Mouse (Mus musculus): ENCODE measurements at regions not wholly inside any gene's neighbourhood (a gene's known extent, or its start where the extent isn't known, plus 50 kb on each side); places are given as distances from the start of the nearest gene placed in this dataset.
"Not testable (repeated sequence)": the region's sequence is repeated elsewhere in the genome, so short reads cannot be mapped to it uniquely, and the experiment has no call there.

DNA sequence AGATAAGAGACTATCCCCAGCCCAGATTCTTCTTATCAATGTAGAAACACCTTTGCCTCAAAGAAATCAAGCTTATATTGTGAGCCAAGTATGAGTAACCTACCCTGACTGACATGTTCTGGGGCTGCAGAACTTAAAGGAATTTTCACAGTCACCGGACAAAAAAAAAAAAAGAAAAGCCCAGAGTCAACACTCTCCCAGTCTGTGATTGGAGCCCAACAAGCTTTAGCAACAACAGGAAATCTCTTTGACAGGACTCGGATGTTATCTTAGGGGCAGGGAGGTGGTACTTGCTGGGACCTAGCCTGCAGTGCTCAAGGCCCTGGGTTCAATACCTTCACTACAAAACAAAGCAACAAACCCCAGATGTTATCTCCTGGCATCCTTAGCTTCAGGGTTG, 114.2 kb downstream of the Nectin1 start:
- no peaks in the 10 kb centered on the region for H3K4me1 ChIP-seq (ENCODE audit: insufficient read depth, low read depth, low read length)
- DNase-seq (ENCODE audit: low spot score) (no peak), ATAC-seq (ENCODE audit: extremely low read depth, insufficient number of reproducible peaks, low FRiP score, poor library complexity, severe bottlenecking) (no peak)
- TF ChIP-seq GATA2 (IDR thresholded peaks at IDR 0.05; ENCODE audit: borderline replicate concordance, low read depth, low read length) (no peak), GATA1 (IDR thresholded peaks at IDR 0.05; ENCODE audit: borderline replicate concordance, low read length) (no peak)
- H3K27me3 ChIP-seq (ENCODE audit: insufficient read depth, low read length), result no peaks in the 10 kb centered on the region; the same call in 1 of the 2 replicates
- no peaks in the 10 kb centered on the region for H3K36me3 ChIP-seq (replicated peaks)
- H3K9me3 ChIP-seq (replicated peaks), result peaks cover 10% of the 10 kb centered on the region; the same call in 1 of the 2 replicates
- H3K4me3 ChIP-seq (ENCODE audit: low read depth, low read length), result no peak overlapping the region

DNA sequence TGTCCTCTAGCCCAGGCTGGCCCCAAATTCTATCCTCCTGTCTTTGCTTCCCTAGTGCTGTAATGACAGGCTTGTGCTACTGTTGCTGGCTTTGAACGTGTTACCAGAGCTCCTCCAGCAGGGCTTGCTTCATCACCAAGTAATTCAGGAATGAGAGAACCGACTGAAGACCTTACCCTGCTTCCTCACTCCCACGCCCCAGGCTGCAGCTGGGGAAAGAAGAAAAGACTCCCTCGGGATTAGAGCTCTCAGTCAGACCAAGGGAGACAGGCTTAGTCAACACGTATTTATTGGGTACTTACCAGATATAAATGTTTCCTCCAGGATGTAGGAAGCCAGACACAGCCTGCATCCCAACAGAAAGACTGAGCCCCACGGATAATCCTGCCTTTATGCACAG, 115.0 kb downstream of the Nectin1 start:
- ATAC-seq (ENCODE audit: extremely low read depth, insufficient number of reproducible peaks, low FRiP score, poor library complexity, severe bottlenecking) (no peak), DNase-seq (ENCODE audit: low spot score) (no peak)
- Histone ChIP-seq H3K36me3 (replicated peaks) (no peaks in the 10 kb centered on the region), H3K4me3 (ENCODE audit: low read depth, low read length) (no peak overlapping the region), H3K27me3 (ENCODE audit: insufficient read depth, low read length) (no peaks in the 10 kb centered on the region; the same call in 1 of the 2 replicates), H3K9me3 (replicated peaks) (peaks cover 10% of the 10 kb centered on the region; the same call in 1 of the 2 replicates), H3K4me1 (ENCODE audit: insufficient read depth, low read depth, low read length) (no peaks in the 10 kb centered on the region)
- TF ChIP-seq POLR2AphosphoS5 (IDR thresholded peaks at IDR 0.05; ENCODE audit: insufficient replicate concordance, low read depth, low read length), result no peak
- TF ChIP-seq CTCF (IDR thresholded peaks at IDR 0.05; ENCODE audit: low read depth, low read length), result no peak
- TF ChIP-seq TAL1 (conservative IDR thresholded peaks at IDR 0.05; ENCODE audit: low read depth, low read length), result no peak
- TF ChIP-seq GATA1 (IDR thresholded peaks at IDR 0.05; ENCODE audit: borderline replicate concordance, low read length), result no peak

- DNase-seq (ENCODE audit: low spot score), result no peak
- no peak for ATAC-seq (ENCODE audit: extremely low read depth, insufficient number of reproducible peaks, low FRiP score, poor library complexity, severe bottlenecking)
- peaks cover 17% of the 10 kb centered on the region for H3K9me3 ChIP-seq (replicated peaks)
- TF ChIP-seq GATA2 (IDR thresholded peaks at IDR 0.05; ENCODE audit: borderline replicate concordance, low read depth, low read length) (no peak), GATA1 (IDR thresholded peaks at IDR 0.05; ENCODE audit: borderline replicate concordance, low read length) (no peak), POLR2AphosphoS5 (IDR thresholded peaks at IDR 0.05; ENCODE audit: insufficient replicate concordance, low read depth, low read length) (no peak), TAL1 (conservative IDR thresholded peaks at IDR 0.05; ENCODE audit: low read depth, low read length) (no peak), CTCF (IDR thresholded peaks at IDR 0.05; ENCODE audit: low read depth, low read length) (no peak)
- no peaks in the 10 kb centered on the region; the same call in 1 of the 2 replicates for H3K27me3 ChIP-seq (ENCODE audit: insufficient read depth, low read length)
- H3K36me3 ChIP-seq (replicated peaks), result no peaks in the 10 kb centered on the region
- H3K4me1 ChIP-seq (ENCODE audit: insufficient read depth, low read depth, low read length), result no peaks in the 10 kb centered on the region
- no peak overlapping the region for H3K4me3 ChIP-seq (ENCODE audit: low read depth, low read length)
These were observed 116.5 kb downstream of the Nectin1 start for GRCm38 (mm10) chr9:43860264-43860663.

GRCm38 (mm10) chr9:43861375-43861774, 117.6 kb downstream of the Nectin1 start:
- Histone ChIP-seq H3K9me3 (replicated peaks) (peaks cover 13% of the 10 kb centered on the region), H3K4me1 (ENCODE audit: insufficient read depth, low read depth, low read length) (no peaks in the 10 kb centered on the region), H3K36me3 (replicated peaks) (no peaks in the 10 kb centered on the region), H3K4me3 (ENCODE audit: low read depth, low read length) (no peak overlapping the region), H3K27me3 (ENCODE audit: insufficient read depth, low read length) (no peaks in the 10 kb centered on the region)
- no peak for DNase-seq (ENCODE audit: low spot score)
- ATAC-seq (ENCODE audit: extremely low read depth, insufficient number of reproducible peaks, low FRiP score, poor library complexity, severe bottlenecking), result no peak
- TF ChIP-seq GATA1 (IDR thresholded peaks at IDR 0.05; ENCODE audit: borderline replicate concordance, low read length), result no peak
- no peak for TF ChIP-seq POLR2AphosphoS5 (IDR thresholded peaks at IDR 0.05; ENCODE audit: insufficient replicate concordance, low read depth, low read length)
- TF ChIP-seq TAL1 (conservative IDR thresholded peaks at IDR 0.05; ENCODE audit: low read depth, low read length), result no peak
- TF ChIP-seq GATA2 (IDR thresholded peaks at IDR 0.05; ENCODE audit: borderline replicate concordance, low read depth, low read length), result no peak
- TF ChIP-seq CTCF (IDR thresholded peaks at IDR 0.05; ENCODE audit: low read depth, low read length), result no peak

- H3K9me3 ChIP-seq (replicated peaks); H3K4me3 ChIP-seq (ENCODE audit: low read depth, low read length); ATAC-seq (ENCODE audit: extremely low read depth, insufficient number of reproducible peaks, low FRiP score, poor library complexity, severe bottlenecking); H3K36me3 ChIP-seq (replicated peaks); DNase-seq (ENCODE audit: low spot score); H3K27me3 ChIP-seq (ENCODE audit: insufficient read depth, low read length); H3K4me1 ChIP-seq (ENCODE audit: insufficient read depth, low read depth, low read length): not testable (repeated sequence)
These were observed 118.2 kb downstream of the Nectin1 start for GRCm38 (mm10) chr9:43862034-43862433.

GRCm38 (mm10) chr9:43863609-43864397, 120.0 kb downstream of the Nectin1 start:
- H3K27me3 ChIP-seq (ENCODE audit: insufficient read depth, low read length), result no peaks in the 10 kb centered on the region
- no peaks in the 10 kb centered on the region for H3K4me1 ChIP-seq (ENCODE audit: insufficient read depth, low read depth, low read length)
- H3K36me3 ChIP-seq (replicated peaks), result no peaks in the 10 kb centered on the region
- TF ChIP-seq POLR2AphosphoS5 (IDR thresholded peaks at IDR 0.05; ENCODE audit: insufficient replicate concordance, low read depth, low read length) (no peak), TAL1 (conservative IDR thresholded peaks at IDR 0.05; ENCODE audit: low read depth, low read length) (no peak), CTCF (IDR thresholded peaks at IDR 0.05; ENCODE audit: low read depth, low read length) (no peak), GATA1 (IDR thresholded peaks at IDR 0.05; ENCODE audit: borderline replicate concordance, low read length) (no peak), GATA2 (IDR thresholded peaks at IDR 0.05; ENCODE audit: borderline replicate concordance, low read depth, low read length) (no peak)
- ATAC-seq (ENCODE audit: extremely low read depth, insufficient number of reproducible peaks, low FRiP score, poor library complexity, severe bottlenecking) (no peak), DNase-seq (ENCODE audit: low spot score) (no peak)
- peaks cover 9% of the 10 kb centered on the region for H3K9me3 ChIP-seq (replicated peaks)
- no peak overlapping the region for H3K4me3 ChIP-seq (ENCODE audit: low read depth, low read length)

GRCm38 (mm10) chr9:43866802-43867201, 123.0 kb downstream of the Nectin1 start:
- H3K36me3 ChIP-seq (replicated peaks), result no peaks in the 10 kb centered on the region
- H3K4me3 ChIP-seq (ENCODE audit: low read depth, low read length), result no peak overlapping the region
- H3K4me1 ChIP-seq (ENCODE audit: insufficient read depth, low read depth, low read length), result no peaks in the 10 kb centered on the region
- no peak for DNase-seq (ENCODE audit: low spot score)
- peaks cover 12% of the 10 kb centered on the region for H3K9me3 ChIP-seq (replicated peaks)
- no peaks in the 10 kb centered on the region for H3K27me3 ChIP-seq (ENCODE audit: insufficient read depth, low read length)
- no peak for TF ChIP-seq GATA2 (IDR thresholded peaks at IDR 0.05; ENCODE audit: borderline replicate concordance, low read depth, low read length)
- no peak for TF ChIP-seq POLR2AphosphoS5 (IDR thresholded peaks at IDR 0.05; ENCODE audit: insufficient replicate concordance, low read depth, low read length)
- TF ChIP-seq CTCF (IDR thresholded peaks at IDR 0.05; ENCODE audit: low read depth, low read length), result no peak
- TF ChIP-seq GATA1 (IDR thresholded peaks at IDR 0.05; ENCODE audit: borderline replicate concordance, low read length), result no peak
- TF ChIP-seq TAL1 (conservative IDR thresholded peaks at IDR 0.05; ENCODE audit: low read depth, low read length), result no peak
- no peak for ATAC-seq (ENCODE audit: extremely low read depth, insufficient number of reproducible peaks, low FRiP score, poor library complexity, severe bottlenecking)

Data from G1E (cell line).